Mouse (Mus musculus) layer of hippocampus, adult 11-12 months (tissue): ENCODE results near the gene Cyb561d1.

Experiments
- DNase-seq: peaks from one replicate; pipeline ENCODE4 v3.0.0; 2022; ENCODE audit warnings: low spot score

Gene Cyb561d1

DNA sequence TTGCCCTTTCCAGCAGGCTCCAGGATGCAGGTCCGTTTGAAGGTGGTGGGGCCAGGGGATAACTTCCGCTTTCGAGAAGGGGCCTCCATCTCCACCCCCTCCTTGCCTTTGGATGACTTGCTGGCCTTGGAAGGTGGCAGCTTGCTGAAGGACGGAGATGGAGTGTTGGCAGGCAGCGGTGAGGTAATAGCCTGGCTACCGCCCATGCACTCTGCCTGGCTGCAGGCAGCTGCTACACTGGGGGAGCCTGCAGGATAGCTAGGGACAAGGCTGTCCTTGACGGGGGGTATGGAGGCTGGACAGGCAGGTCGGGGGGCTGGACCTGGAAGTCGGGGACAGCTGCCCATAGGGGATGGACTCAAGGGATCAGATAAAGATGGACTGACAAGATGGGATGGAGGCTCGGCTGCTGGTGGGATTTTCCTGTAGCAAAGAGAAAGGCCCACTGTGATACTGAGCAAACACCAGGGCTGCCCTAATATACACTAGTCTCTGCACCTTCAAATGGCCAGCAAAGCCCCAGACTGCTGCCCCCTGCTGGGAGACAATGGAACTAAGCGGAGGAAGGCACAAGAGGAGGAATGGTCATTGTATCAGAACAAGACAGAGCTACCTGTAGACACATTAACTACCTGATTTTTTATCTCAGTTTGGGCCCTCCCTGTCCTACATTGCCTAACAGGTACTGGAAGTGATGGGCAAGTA lies 2.8 kb upstream of the Cyb561d1 start:
- peak; percentile 90 for DNase-seq

- no peak for DNase-seq
These were observed 2.2 kb upstream of the Cyb561d1 start for GRCm38 (mm10) chr3:108203212-108203611.

DNA sequence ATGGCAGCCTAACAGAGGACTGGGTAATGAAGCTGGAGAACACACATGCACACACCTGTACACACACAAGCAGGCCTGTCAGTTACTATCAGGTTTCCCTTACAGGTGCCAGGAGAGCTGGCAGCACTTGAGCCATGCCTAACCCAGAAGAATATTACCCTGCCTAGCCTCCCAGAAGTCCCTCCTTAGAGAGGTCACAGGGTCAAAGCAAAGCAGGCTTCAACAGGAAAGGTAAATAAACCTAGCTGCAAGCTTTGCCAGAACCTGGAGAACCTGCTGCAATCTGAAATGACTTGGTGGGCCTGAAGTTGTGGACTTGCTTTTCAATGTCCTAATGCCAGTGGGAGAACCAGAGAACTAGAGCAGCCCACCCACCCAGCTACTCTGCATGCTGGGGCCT lies 1.5 kb upstream of the Cyb561d1 start:
- no peak for DNase-seq

DNA sequence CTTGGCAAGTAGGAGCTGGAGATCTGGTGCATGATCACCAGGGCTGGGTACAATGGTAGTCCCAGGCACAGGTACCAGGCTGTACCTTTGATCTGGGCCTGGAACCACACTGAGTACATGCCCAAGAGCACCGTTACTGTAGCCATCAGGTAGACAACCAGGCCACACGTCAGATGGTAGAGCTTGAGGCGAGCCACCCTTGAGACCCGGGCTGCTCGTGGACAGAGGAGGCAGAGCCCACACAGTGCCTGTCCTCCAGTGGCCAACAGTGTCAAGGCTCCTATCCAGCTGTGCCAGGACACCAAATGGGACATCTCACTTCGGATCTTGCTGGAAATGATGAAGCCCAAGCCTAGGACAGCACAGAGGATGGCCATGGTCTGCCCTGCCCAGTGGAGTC lies 1.8 kb downstream of the Cyb561d1 start:
- DNase-seq: no peak

DNA sequence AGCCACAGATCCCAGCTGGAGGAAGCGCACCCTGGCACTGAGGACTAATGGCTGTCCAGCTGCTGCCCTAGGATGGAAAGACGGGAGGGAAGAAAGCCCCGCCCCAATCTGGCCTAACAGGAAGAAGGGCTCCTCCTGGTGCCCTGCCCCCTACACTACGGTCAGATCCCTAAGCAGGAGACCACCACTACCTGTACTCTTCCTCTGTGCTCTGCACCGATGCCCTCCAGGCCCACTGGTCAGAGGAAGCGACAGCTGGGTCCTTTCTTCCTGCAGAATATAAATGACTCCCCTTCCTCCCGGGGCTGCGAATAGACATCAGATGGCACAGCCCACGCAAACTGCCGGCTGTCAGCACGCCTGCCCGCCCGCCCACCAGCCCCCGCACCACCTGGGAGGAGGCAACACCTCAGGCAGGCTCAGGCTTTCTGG lies 3.9 kb downstream of the Cyb561d1 start:
- peak; percentile 80 for DNase-seq

- DNase-seq: peak; percentile 75
These were observed 4.9 kb downstream of the Cyb561d1 start for GRCm38 (mm10) chr3:108195941-108196590.

DNA sequence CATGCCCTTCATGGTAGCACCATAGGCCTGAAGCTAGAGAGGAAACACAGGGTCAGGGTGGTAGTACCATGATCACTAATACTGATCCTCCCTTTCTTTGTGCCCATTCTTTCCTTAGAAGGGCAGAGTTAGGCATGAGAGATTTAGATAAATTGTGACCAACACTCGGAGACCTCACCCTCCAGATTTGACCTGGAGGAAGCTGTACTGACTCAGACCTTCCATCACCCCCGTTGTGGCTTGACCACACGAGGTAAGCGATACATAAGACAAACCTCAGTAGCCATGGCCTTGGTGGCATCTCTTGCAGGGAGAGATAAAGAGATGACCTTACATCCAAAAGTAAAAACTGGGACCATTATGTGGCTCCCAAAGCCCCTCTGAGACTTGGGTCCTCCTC lies 5.7 kb downstream of the Cyb561d1 start:
- no peak for DNase-seq

DNA sequence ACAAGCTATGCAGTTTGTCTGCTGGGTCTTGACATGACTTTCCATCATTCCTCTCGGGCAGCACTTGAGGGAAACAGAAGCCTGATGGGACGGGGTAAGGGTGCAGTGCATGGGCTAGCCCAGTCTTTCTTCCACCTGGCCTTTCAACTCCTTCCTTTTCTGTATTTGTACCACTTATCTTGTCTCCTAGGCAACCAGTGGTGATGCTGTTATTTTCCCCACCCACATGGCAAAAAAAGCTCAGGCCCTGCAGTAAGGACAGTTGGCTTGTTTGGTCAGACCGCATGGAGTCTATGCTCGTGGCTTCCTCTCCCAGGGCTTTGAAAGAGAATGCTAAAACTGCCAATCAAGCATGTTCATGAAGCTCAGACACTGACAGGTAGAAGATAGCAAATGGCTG lies 7.3 kb downstream of the Cyb561d1 start:
- DNase-seq: no peak

DNA sequence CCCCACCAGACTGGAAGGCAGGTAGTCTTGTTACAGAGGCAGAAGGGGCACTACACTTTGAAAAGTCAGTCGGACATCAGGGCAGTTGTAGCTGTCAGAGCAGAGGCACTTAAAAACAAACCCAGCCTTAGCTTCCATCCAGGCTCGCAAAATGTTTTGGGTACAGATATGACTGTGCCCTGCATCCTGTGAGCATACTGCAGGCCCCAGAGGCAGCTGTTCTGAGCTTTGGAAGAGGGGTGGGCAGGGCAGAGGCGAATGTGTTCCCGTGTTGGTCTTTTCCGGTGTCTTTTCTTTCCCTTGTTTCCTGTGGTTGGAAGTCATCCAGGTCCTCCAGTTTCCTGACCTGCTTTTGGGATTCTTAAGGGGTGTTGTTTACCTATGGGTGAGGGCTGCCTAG lies 11.1 kb downstream of the Cyb561d1 start:
- DNase-seq: no peak

GRCm38 (mm10) chr3:108188716-108189490 lies 12.1 kb downstream of the Cyb561d1 start:
- no peak for DNase-seq

DNA sequence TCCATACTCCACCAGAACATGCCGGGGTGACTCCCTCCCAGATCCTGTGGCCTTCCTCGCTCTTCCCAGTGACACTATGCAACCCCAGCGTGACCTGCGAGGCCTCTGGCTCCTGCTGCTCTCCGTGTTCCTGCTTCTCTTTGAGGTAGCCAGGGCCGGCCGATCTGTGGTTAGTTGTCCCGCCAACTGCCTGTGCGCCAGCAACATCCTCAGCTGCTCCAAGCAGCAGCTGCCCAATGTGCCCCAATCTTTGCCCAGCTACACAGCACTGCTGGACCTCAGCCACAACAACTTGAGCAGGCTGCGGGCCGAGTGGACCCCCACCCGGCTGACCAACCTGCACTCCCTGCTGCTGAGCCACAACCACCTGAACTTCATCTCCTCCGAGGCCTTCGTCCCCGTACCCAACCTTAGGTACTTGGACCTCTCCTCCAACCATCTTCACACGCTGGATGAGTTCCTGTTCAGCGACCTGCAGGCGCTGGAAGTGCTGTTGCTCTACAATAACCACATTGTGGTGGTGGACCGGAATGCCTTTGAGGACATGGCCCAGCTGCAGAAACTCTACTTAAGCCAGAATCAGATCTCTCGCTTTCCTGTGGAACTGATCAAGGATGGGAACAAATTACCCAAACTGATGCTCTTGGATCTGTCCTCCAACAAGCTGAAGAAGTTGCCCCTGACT lies 13.8 kb downstream of the Cyb561d1 start:
- no peak for DNase-seq

- DNase-seq: no peak
These were observed 14.6 kb downstream of the Cyb561d1 start, which contains the start of gene Amigo1 for GRCm38 (mm10) chr3:108186098-108187047. Amigo1 (plus strand) TSS chr3:108186335.

- no peak for DNase-seq
These were observed 15.4 kb downstream of the Cyb561d1 start for GRCm38 (mm10) chr3:108185460-108186097.

DNA sequence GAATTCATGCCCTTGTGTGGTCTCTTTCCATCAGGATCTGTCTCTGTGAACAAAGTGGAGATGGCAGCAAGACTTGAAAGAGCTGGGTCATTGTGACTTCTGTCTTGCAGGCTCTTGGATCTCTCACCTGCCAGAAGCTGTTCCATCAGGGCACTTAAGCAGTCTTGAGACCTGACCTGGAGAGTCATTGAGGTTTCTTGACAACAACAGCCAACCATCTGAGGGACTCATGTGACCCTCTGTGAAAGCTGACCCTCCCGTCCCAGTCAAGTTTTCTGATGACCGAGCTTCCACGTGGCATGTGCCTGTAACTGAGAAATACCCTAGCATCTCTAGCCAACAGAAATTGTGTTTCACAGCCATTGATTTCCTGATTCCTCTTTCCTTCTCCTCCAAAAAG lies 16.3 kb downstream of the Cyb561d1 start:
- no peak for DNase-seq

GRCm38 (mm10) chr3:108180514-108180913 lies 20.5 kb downstream of the Cyb561d1 start:
- no peak for DNase-seq

- no peak for DNase-seq
These were observed 22.0 kb downstream of the Cyb561d1 start for GRCm38 (mm10) chr3:108178756-108179715.

DNA sequence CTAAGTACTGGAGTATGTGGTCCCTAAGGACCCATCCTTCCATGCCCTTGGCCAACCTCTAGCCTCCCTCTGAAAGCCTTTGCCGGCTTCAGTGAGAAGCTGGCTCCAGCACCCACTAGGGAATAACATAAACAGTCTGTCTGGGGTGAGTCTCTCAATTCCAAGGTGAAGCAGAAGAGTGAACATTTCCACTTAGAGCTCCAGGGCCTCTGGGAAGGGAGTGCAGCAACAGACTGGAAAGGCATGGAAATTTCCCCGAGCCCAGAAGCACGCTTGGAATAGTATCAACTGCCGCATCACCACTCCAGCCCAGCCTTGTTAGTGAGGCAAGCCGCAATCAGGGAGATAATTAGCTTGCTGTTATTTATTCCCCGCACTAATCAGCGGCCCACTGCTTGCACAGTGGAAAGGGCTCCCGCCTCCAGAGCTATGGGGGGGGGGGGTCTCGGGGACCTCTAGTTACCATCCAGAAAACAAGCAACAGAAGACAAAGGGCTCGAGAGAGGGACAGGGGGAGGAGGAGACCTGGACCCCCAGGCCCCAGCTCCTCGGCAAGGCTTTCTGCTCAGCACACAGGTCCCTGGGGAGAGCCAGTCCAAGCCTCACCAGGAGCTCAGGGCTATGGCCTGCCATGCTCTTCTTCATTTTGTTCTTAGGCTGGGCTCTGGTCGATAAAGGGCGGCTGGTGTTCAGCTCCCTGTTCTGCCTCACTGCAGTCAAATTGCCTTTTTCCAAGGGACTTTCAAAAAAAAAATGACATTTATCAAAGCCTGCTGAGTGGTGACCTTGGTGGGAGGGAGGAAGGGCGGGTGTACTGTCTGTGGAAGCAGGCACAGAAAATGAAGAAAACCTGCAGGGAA lies 26.1 kb downstream of the Cyb561d1 start:
- DNase-seq: peak; percentile 79

DNA sequence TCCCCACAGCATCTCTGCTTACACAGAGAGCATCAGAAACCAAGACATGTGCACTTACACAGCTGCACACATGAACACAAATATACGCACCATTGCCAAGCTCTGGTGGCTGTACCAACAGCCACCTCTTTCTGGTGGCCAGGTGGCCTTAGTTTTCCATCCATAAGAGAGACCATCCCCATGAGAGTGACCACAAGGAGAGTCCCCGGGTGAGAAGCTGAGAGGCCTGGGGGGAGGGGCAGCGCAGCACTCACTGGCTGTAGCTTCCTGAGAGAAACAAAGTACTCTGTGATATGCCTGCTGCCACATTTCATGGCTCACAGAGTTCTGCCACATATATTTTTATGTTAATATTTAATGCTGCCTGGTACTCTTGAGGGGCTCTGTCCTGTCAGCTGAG lies 31.8 kb downstream of the Cyb561d1 start:
- DNase-seq: no peak

DNA sequence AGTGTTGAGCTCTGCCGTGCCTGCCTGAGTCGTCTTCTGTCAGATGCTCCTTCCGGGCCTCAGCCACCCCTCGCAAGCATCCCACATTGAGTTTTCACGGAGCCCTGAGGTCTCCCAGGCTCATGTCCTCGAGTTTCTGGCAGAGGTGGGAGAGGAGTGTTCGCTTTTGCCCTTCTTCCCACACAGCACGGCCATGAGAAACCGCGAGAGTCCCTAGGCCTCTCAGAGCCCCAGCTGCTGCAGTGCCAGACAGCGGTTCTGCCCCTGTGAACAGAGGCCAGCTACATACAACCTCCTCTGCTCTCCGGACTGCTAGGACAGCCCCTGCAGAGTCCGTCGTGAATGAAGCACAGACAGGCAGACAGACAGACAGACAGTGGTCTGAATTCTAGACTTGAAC lies 33.5 kb downstream of the Cyb561d1 start:
- no peak for DNase-seq
